ENCODE assay signal across 9 mouse cellular contexts in the genomic region with DNA sequence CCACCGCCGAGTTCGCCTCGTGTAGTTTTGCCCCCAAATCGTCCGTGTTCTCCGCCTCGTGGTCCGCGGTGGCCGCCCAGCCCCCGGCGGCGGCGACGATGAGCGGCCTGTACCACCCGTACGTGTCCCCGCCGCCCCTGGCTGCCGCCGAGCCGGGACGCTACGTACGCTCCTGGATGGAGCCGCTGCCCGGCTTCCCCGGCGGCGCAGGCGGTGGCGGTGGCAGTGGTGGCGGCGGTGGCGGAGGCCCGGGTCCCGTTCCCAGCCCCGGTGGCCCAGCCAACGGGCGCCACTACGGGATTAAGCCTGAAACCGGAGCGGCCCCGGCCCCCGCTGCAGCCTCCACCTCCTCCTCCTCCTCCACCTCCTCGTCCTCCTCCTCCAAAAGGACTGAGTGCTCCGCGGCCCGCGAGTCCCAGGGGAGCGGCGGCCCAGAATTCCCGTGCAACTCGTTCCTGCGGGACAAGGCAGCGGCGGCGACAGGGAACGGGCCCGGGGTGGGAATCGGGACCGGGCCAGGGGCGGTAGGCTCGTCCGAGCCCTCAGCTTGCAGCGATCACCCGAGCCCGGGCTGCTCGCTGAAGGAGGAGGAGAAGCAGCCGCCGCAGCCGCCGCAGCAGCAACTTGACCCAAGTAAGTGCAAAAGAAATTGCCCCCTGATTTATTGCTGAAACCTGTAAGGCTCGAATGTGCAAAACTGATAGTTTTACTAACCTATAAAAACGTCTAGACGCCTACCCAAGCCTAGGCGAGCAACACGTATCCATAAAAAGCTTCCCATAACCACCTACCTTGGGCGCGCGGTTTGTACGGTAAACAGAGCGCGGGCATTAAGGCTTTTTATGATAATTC. TPM values are rescaled to one million over a fixed set of nuclear protein-coding genes. Genes with fewer than 3 reads are reported as not detected.
DNase-seq lines count a peak whose midpoint lies in the region; ATAC-seq and TF ChIP-seq lines count a peak whose summit lies in the region.
"Had no signal": no experiment of that assay in that cellular context is flagged by ENCODE, and none has a peak within 500 bp of the region (broad histone marks: within the 10 kb centered on the region; RNA-seq: fewer than 3 reads in every experiment).

No protein-coding gene starts in this region.

- peak overlapping the region; percentile 47 for H3K4me3 ChIP-seq in heart, embryonic 13.5 days
- peak overlapping the region; percentile 25 for H3K4me3 ChIP-seq in bone marrow macrophage, adult 2 months (ENCODE audit: insufficient read depth, low read length)
- peak overlapping the region; percentile 39 for H3K4me3 ChIP-seq in hindbrain, embryonic 10.5 days
- peak overlapping the region; percentile 38 for H3K4me3 ChIP-seq in liver, embryonic 13.5 days (replicated peaks)

- H3K27ac ChIP-seq in heart, embryonic 13.5 days (replicated peaks) = no peak overlapping the region
- H3K27ac ChIP-seq in bone marrow macrophage, adult 2 months (ENCODE audit: insufficient read depth, low read depth, low read length) = no peak overlapping the region
- no peak overlapping the region for H3K27ac ChIP-seq in hindbrain, embryonic 10.5 days
- no peak overlapping the region for H3K27ac ChIP-seq in liver, embryonic 13.5 days

- WGBS in heart, embryonic 13.5 days = under 1% methylated on average over 78 of the region's 86 CpGs
- under 1% methylated on average over 86 of the region's 86 CpGs for WGBS in hindbrain, embryonic 10.5 days
- under 1% methylated on average over 80 of the region's 86 CpGs for WGBS in liver, embryonic 13.5 days (ENCODE audit: insufficient replicate concordance)

- peak overlapping the region; percentile 70 for H3K4me2 ChIP-seq in heart, embryonic 13.5 days
- peak overlapping the region; percentile 50 for H3K4me2 ChIP-seq in liver, embryonic 13.5 days

- intact Hi-C loops in heart, postnatal 14 days (cut with DNase I) = loop anchor here (10.0 kb wide), 1 partner anchor 1424 kb away; the partner anchor contains the start of gene Sp9
- intact Hi-C loops in left cerebral cortex, postnatal 10 days (cut with DNase I) = no loop called here

- ATAC-seq in heart, embryonic 13.5 days (ENCODE audit: extremely low read depth, insufficient number of reproducible peaks, low FRiP score, low TSS enrichment) = no peak
- ATAC-seq in liver, embryonic 13.5 days (ENCODE audit: low read depth) = no peak
- no peak for ATAC-seq in inflammation-experienced regulatory T-cells, adult 6 months

- TF ChIP-seq POLR2A in bone marrow macrophage, adult 2 months (IDR thresholded peaks at IDR 0.05; ENCODE audit: borderline replicate concordance, low read depth, low read length) = no peak

- peaks cover 13% of the 10 kb centered on the region for H3K4me1 ChIP-seq in heart, embryonic 13.5 days
- no peaks in the 10 kb centered on the region for H3K4me1 ChIP-seq in bone marrow macrophage, adult 2 months (ENCODE audit: control insufficient read depth, insufficient read depth, low read length)
- H3K4me1 ChIP-seq in hindbrain, embryonic 10.5 days (replicated peaks) = peaks cover 17% of the 10 kb centered on the region
- peaks cover 9% of the 10 kb centered on the region; the same call in 1 of the 2 replicates for H3K4me1 ChIP-seq in liver, embryonic 13.5 days (replicated peaks)

- DNase-seq in heart, postnatal 14 days = no peak
- DNase-seq in hindbrain, embryonic 10.5 days (ENCODE audit: low spot score) = peak; percentile 74
- DNase-seq in liver, embryonic 13.5 days = no peak
- DNase-seq in left cerebral cortex, postnatal 10 days (ENCODE audit: extremely low spot score in 1 of 2, low spot score in 2 of 2) = no peak
- DNase-seq in cerebellum, postnatal 36 days = no peak

- H3K9me3 ChIP-seq in heart, embryonic 13.5 days = no peaks in the 10 kb centered on the region
- no peaks in the 10 kb centered on the region for H3K9me3 ChIP-seq in hindbrain, embryonic 10.5 days
- H3K9me3 ChIP-seq in liver, embryonic 13.5 days (replicated peaks) = no peaks in the 10 kb centered on the region

- TF ChIP-seq CTCF in bone marrow macrophage, adult 2 months (IDR thresholded peaks at IDR 0.05; ENCODE audit: low read depth, low read length) = no peak

- peaks cover 100% of the 10 kb centered on the region for H3K27me3 ChIP-seq in heart, embryonic 13.5 days (replicated peaks)
- H3K27me3 ChIP-seq in hindbrain, embryonic 10.5 days (ENCODE audit: insufficient read depth, poor library complexity, severe bottlenecking) = peaks cover 100% of the 10 kb centered on the region
- H3K27me3 ChIP-seq in liver, embryonic 13.5 days = peaks cover 100% of the 10 kb centered on the region

- no peaks in the 10 kb centered on the region for H3K36me3 ChIP-seq in heart, embryonic 13.5 days
- H3K36me3 ChIP-seq in hindbrain, embryonic 10.5 days = no peaks in the 10 kb centered on the region
- H3K36me3 ChIP-seq in liver, embryonic 13.5 days = no peaks in the 10 kb centered on the region

- peak overlapping the region; percentile 58; the same call in 1 of the 2 replicates for H3K9ac ChIP-seq in heart, embryonic 13.5 days
- no peak overlapping the region for H3K9ac ChIP-seq in liver, embryonic 13.5 days

RNA-seq across cellular contexts. Expression of gene Hoxd9, which starts 0.9 kb away (rescaled TPM):
- polyA plus RNA-seq in heart, embryonic 13.5 days (2015; fragmentation: Nextera tagmentation; extraction: Ambion mirVana) = not detected in 2 replicates
- total RNA-seq in heart, postnatal 14 days (2021) = under 1 TPM; 0.12 to 0.24 TPM
- not detected in 2 replicates for polyA plus RNA-seq in bone marrow macrophage, adult 2 months (2012; ENCODE audit: insufficient read depth, insufficient read length, missing spikeins)
- not detected in 2 replicates for polyA plus RNA-seq in hindbrain, embryonic 10.5 days (2016; fragmentation: Nextera tagmentation; extraction: Ambion mirVana)
- not detected in 2 replicates for polyA plus RNA-seq in liver, embryonic 13.5 days (2015; fragmentation: Nextera tagmentation; extraction: Ambion mirVana)
- polyA plus RNA-seq in inflammation-experienced regulatory T-cells, adult 6 months (2017; shearing (Covaris generic)) = not detected
- not detected for total RNA-seq in left cerebral cortex, postnatal 10 days (2021)
- total RNA-seq: hematopoietic stem cell, adult 5-6 weeks had no signal

RNA-seq across cellular contexts. Expression of gene Hoxd8, which starts 6.0 kb away (rescaled TPM):
- 0.07 and 0.23 TPM in 2 replicates for polyA plus RNA-seq in heart, embryonic 13.5 days (2015; fragmentation: Nextera tagmentation; extraction: Ambion mirVana)
- total RNA-seq in heart, postnatal 14 days (2021) = 1 to 10 TPM; 1.5 to 1.6 TPM
- polyA plus RNA-seq in bone marrow macrophage, adult 2 months (2012; ENCODE audit: insufficient read depth, insufficient read length, missing spikeins) = not detected in 2 replicates
- not detected in 2 replicates for polyA plus RNA-seq in hindbrain, embryonic 10.5 days (2016; fragmentation: Nextera tagmentation; extraction: Ambion mirVana)
- polyA plus RNA-seq in liver, embryonic 13.5 days (2015; fragmentation: Nextera tagmentation; extraction: Ambion mirVana) = 0.08 and 0.10 TPM in 2 replicates
- polyA plus RNA-seq in inflammation-experienced regulatory T-cells, adult 6 months (2017; shearing (Covaris generic)) = not detected
- not detected for total RNA-seq in left cerebral cortex, postnatal 10 days (2021)
- total RNA-seq: hematopoietic stem cell, adult 5-6 weeks had no signal

RNA-seq across cellular contexts. Expression of gene Hoxd10, which starts 6.7 kb away (rescaled TPM):
- 0.08 TPM in 1 of 2 replicates, not detected in the other for polyA plus RNA-seq in heart, embryonic 13.5 days (2015; fragmentation: Nextera tagmentation; extraction: Ambion mirVana)
- under 1 TPM in 1 of 2 experiments, not detected in 1; 0.14 TPM for total RNA-seq in heart, postnatal 14 days (2021)
- not detected in 2 replicates for polyA plus RNA-seq in bone marrow macrophage, adult 2 months (2012; ENCODE audit: insufficient read depth, insufficient read length, missing spikeins)
- not detected in 2 replicates for polyA plus RNA-seq in hindbrain, embryonic 10.5 days (2016; fragmentation: Nextera tagmentation; extraction: Ambion mirVana)
- polyA plus RNA-seq in liver, embryonic 13.5 days (2015; fragmentation: Nextera tagmentation; extraction: Ambion mirVana) = not detected in 2 replicates
- not detected for polyA plus RNA-seq in inflammation-experienced regulatory T-cells, adult 6 months (2017; shearing (Covaris generic))
- total RNA-seq in left cerebral cortex, postnatal 10 days (2021) = not detected
- total RNA-seq: hematopoietic stem cell, adult 5-6 weeks had no signal

RNA-seq across cellular contexts. Expression of gene Hoxd3, which starts 13.3 kb away (rescaled TPM):
- 0.74 and 0.89 TPM in 2 replicates for polyA plus RNA-seq in heart, embryonic 13.5 days (2015; fragmentation: Nextera tagmentation; extraction: Ambion mirVana)
- total RNA-seq in heart, postnatal 14 days (2021) = not detected
- polyA plus RNA-seq in bone marrow macrophage, adult 2 months (2012; ENCODE audit: insufficient read depth, insufficient read length, missing spikeins) = not detected in 2 replicates
- 15.5 and 55.9 TPM in 2 replicates for polyA plus RNA-seq in hindbrain, embryonic 10.5 days (2016; fragmentation: Nextera tagmentation; extraction: Ambion mirVana)
- polyA plus RNA-seq in liver, embryonic 13.5 days (2015; fragmentation: Nextera tagmentation; extraction: Ambion mirVana) = 0.10 and 0.16 TPM in 2 replicates
- not detected for polyA plus RNA-seq in inflammation-experienced regulatory T-cells, adult 6 months (2017; shearing (Covaris generic))
- total RNA-seq in left cerebral cortex, postnatal 10 days (2021) = not detected
- total RNA-seq: hematopoietic stem cell, adult 5-6 weeks had no signal

RNA-seq across cellular contexts. Expression of gene Hoxd4, which starts 13.3 kb away (rescaled TPM):
- not detected in 2 replicates for polyA plus RNA-seq in heart, embryonic 13.5 days (2015; fragmentation: Nextera tagmentation; extraction: Ambion mirVana)
- under 1 TPM; 0.36 to 0.51 TPM for total RNA-seq in heart, postnatal 14 days (2021)
- polyA plus RNA-seq in bone marrow macrophage, adult 2 months (2012; ENCODE audit: insufficient read depth, insufficient read length, missing spikeins) = not detected in 2 replicates
- 0.14 and 2.6 TPM in 2 replicates for polyA plus RNA-seq in hindbrain, embryonic 10.5 days (2016; fragmentation: Nextera tagmentation; extraction: Ambion mirVana)
- not detected in 2 replicates for polyA plus RNA-seq in liver, embryonic 13.5 days (2015; fragmentation: Nextera tagmentation; extraction: Ambion mirVana)
- polyA plus RNA-seq in inflammation-experienced regulatory T-cells, adult 6 months (2017; shearing (Covaris generic)) = not detected
- not detected for total RNA-seq in left cerebral cortex, postnatal 10 days (2021)
- total RNA-seq: hematopoietic stem cell, adult 5-6 weeks had no signal
